Mouse (Mus musculus) cerebellum, adult 2 months (tissue): ENCODE data around the gene Hip1.

Experiments
- CTCF ChIP-seq: fragments of 200-500 bp; IDR thresholded peaks from 2 replicates; pipeline ENCODE4 v1.5.1; 2011; ENCODE audit warnings: low read depth, mild to moderate bottlenecking, control low read depth, low read length, moderate library complexity, borderline replicate concordance; ENCODE audit not compliant: insufficient read depth
- POLR2A ChIP-seq: fragments of 200-500 bp; IDR thresholded peaks from 2 replicates; pipeline ENCODE4 v1.6.1; 2011; ENCODE audit warnings: low read length, control low read depth, borderline replicate concordance; ENCODE audit not compliant: insufficient read depth

DNA sequence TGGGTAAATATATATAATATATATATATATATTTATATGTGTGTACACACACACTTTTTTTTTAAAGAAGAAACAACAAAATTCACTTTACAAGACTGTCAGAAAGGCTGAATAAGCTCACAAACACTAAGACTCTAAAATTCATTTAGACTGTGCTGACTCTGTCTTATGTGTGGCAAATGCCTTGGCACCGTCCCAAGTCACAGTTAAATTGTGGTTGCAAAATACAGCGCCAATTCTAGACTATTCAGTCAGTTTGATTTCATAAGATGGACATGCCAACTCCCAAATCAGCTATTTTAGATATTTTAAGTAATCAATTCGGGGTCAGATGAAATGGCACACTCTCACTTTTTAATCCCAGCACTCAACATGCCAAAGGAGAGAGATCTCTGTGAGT lies 36.6 kb downstream of the Hip1 start:
- TF ChIP-seq CTCF (no peak), POLR2A (no peak)
